Mouse (Mus musculus) lung, adult 2 months (tissue): ENCODE results near the gene Gm37240.

ENCODE experiments used
- CTCF ChIP-seq: fragments of 200-500 bp; IDR thresholded peaks from 2 replicates; pipeline ENCODE4 v1.5.1; 2011; ENCODE audit warnings: mild to moderate bottlenecking, low read length, control low read depth; ENCODE audit not compliant: insufficient read depth
- POLR2A ChIP-seq: fragments of 200-500 bp; IDR thresholded peaks from 2 replicates; pipeline ENCODE4 v1.6.1; 2011; ENCODE audit warnings: low read depth, mild to moderate bottlenecking, control low read depth, low read length, borderline replicate concordance; ENCODE audit errors: extremely low read depth

DNA sequence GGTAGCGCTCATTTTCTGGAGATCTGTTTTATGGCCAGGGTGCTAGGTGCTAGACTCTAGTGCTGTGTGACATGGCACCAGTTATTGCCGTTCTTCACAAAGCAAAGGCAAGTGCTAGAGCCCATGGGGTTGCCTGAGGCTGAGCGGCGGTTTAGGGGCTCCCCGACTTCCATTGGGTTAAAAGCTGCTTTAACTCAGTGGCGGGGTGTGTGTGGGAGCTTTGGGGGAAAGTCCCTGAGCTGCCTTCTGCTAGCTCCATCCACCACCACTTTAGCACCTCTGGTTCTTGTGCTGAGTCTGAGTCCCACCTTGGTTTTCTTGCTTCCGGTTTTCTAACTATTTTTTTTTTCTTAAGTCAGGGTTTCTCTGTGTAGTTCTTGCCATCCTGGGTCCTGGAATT is 1207.3 kb downstream of the Gm37240 start:
- no peak for TF ChIP-seq CTCF
- TF ChIP-seq POLR2A = no peak
